Mouse (Mus musculus) megakaryocyte, embryonic 14.5 days (primary cell): ENCODE measurements at regions not wholly inside any gene's neighbourhood (a gene's known extent, or its start where the extent isn't known, plus 50 kb on each side); places are given as distances from the start of the nearest gene placed in this dataset.

Experiments
- FLI1 ChIP-seq: IDR thresholded peaks from 2 replicates; pipeline ENCODE4 v1.6.1; 2012; ENCODE audit warnings: low read length, inconsistent platforms, mixed read lengths
- GATA1 ChIP-seq: IDR thresholded peaks from 3 replicates; pipeline ENCODE4 v1.6.1; 2012; ENCODE audit warnings: mixed read lengths, low read length, inconsistent platforms, borderline replicate concordance

GRCm38 (mm10) chr16:49982180-49982579 lies 181.8 kb downstream of the Cd47 start:
- TF ChIP-seq GATA1 = no peak
- no peak for TF ChIP-seq FLI1
